Mouse (Mus musculus) liver, adult 2 months (tissue): ENCODE results near the gene Gm39566. TPM values are rescaled to one million over a fixed set of nuclear protein-coding genes. Genes with fewer than 3 reads are reported as not detected.
"Not testable (repeated sequence)": the region's sequence is repeated elsewhere in the genome, so short reads cannot be mapped to it uniquely, and the experiment has no call there.

Experiments used
- DNase-seq: peaks from one replicate; pipeline ENCODE4 v3.0.0-alpha.2; 2011; ENCODE audit warnings: low read depth, low spot score; ENCODE audit errors: extremely low read depth
- H3K27ac ChIP-seq: fragments of 200-500 bp; replicated peaks from 2 replicates; pipeline ENCODE4 v1.5.1; 2012; ENCODE audit warnings: low read depth, mild to moderate bottlenecking, control low read depth, inconsistent platforms, low read length; ENCODE audit not compliant: insufficient read depth
- H3K27me3 ChIP-seq: fragments of 200-500 bp; 2 replicates; pipeline ENCODE4 v1.6.1; 2012; ENCODE audit warnings: mild to moderate bottlenecking, moderate library complexity, low read length, inconsistent platforms; ENCODE audit not compliant: control insufficient read depth, insufficient read depth
- H3K36me3 ChIP-seq: fragments of 200-500 bp; 2 replicates; pipeline ENCODE4 v1.6.1; 2012; ENCODE audit warnings: low read length, inconsistent platforms; ENCODE audit not compliant: control insufficient read depth, insufficient read depth
- H3K4me1 ChIP-seq: fragments of 200-500 bp; 2 replicates; pipeline ENCODE4 v1.6.1; 2011; ENCODE audit warnings: low read length; ENCODE audit not compliant: control insufficient read depth, insufficient read depth
- H3K4me3 ChIP-seq: fragments of 200-500 bp; 2 replicates; pipeline ENCODE4 v1.5.1; 2011; ENCODE audit warnings: low read depth, mild to moderate bottlenecking, control low read depth, low read length, moderate library complexity; ENCODE audit not compliant: insufficient read depth
- H3K79me2 ChIP-seq: fragments of 200-500 bp; 2 replicates; pipeline ENCODE4 v1.6.1; 2012; ENCODE audit warnings: inconsistent platforms, mild to moderate bottlenecking, low read length, moderate library complexity; ENCODE audit not compliant: control insufficient read depth, insufficient read depth
- H3K9ac ChIP-seq: fragments of 200-500 bp; 2 replicates; pipeline ENCODE4 v1.6.1; 2012; ENCODE audit warnings: low read depth, mild to moderate bottlenecking, control low read depth, inconsistent platforms, low read length
- CTCF ChIP-seq: fragments of 200-500 bp; IDR thresholded peaks from 2 replicates; pipeline ENCODE4 v1.5.1; 2011; ENCODE audit warnings: low read depth, low read length, control low read depth
- POLR2A ChIP-seq: fragments of 200-500 bp; IDR thresholded peaks from 2 replicates; pipeline ENCODE4 v1.6.1; 2011; ENCODE audit warnings: low read length, control low read depth; ENCODE audit not compliant: insufficient read depth; ENCODE audit errors: extremely low read depth
- WGBS: fragments of 180-500 bp; shearing (Covaris S2); methylation state at CpG from one replicate; pipeline ENCODE4 v1.1.7; 2018; 5-methylcytosine and 5-hydroxymethylcytosine counted together
- polyA plus RNA-seq: library from polyadenylated mRNA; depleted of rRNA; stranded (reverse); fragments of >200 nt; gene quantifications from 2 replicates; pipeline ENCODE4 v1.2.3, GENCODE M21; 2012; rRNA removed
- total RNA-seq: library from RNA; depleted of rRNA; stranded (reverse); fragments of >200 nt; gene quantifications from 2 replicates; pipeline ENCODE4 v1.2.3, GENCODE M21; 2014; rRNA removed

Gm39566 gene
- total RNA-seq, result not detected in 2 replicates
- polyA plus RNA-seq, result not detected in 2 replicates

DNA sequence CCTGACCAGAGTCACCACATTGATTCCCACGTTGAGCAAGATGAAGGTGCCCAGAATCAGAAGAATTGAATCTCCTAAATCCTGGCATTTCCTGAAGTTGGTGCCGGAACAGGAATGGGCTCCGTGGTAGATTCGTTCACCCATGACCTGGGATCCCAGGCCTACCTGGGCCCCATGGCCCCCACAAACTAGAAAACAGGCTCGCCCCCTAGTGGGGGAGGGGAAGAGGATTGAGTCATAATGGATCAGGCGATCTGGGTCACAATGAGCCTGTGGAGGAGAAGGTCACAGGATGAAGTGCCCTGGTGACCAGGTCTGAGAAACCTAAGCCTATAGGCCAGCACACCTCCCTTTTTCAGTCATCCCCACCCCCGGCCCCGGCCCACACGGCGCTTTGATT lies at the start of gene Gm39566:
TSS of gene Gm39566 (minus strand) at position 144 of the 400 bp plus-strand sequence.
- Histone ChIP-seq H3K9ac (no peak within 1 kb of the TSS), H3K4me1 (no peaks in the 10 kb centered on the region), H3K27me3 (no peaks in the 10 kb centered on the region), H3K27ac (no peak within 1 kb of the TSS), H3K4me3 (no peak within 1 kb of the TSS), H3K36me3 (no peaks in the 10 kb centered on the region), H3K79me2 (no peaks in the 10 kb centered on the region)
- no peak for DNase-seq
- no peak for TF ChIP-seq CTCF
- no peak for TF ChIP-seq POLR2A
- WGBS, result 58% methylated on average over 10 of the region's 10 CpGs

DNA sequence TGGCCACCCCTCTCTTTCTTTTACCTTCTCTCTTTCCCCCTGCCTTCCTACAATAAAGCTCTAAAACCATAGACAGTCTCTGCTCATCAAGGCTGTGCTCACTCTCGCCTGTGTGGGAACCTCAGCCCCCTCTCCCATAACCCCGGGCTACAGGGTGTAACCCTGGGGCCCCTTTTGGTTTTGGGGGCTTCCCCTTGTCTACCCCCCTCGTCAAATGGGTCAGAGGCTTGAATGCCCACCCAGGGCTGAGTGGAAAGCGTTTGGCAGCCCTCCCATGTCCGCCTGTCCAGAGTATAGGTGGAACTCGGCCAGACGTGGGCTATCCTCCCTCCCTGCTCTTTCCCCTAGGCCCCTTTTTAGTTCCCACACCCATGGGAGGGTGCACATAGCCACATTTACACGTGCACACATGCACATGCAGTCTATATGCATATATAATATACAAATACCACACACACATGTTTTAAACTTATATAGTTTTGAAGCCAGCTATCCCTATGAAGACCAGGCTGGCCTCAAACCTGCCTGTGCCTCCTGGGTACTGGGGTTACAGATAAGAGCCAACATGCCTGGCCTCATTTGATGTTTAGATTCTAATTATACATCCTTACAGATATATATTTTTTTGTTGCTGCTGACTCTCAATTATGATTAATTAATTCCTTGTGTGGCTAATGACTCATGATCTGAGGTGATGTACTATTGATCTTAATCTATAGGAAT lies 49.2 kb upstream of the Gm39566 start:
- TF ChIP-seq CTCF (no peak), POLR2A (no peak)
- no peak overlapping the region for H3K9ac ChIP-seq
- H3K36me3 ChIP-seq, result no peaks in the 10 kb centered on the region
- no peaks in the 10 kb centered on the region for H3K27me3 ChIP-seq
- H3K4me1 ChIP-seq, result no peaks in the 10 kb centered on the region
- no peak for DNase-seq
- H3K4me3 ChIP-seq, result no peak overlapping the region
- H3K27ac ChIP-seq, result no peak overlapping the region
- WGBS, result 62% methylated on average over 8 of the region's 8 CpGs
- no peaks in the 10 kb centered on the region for H3K79me2 ChIP-seq

DNA sequence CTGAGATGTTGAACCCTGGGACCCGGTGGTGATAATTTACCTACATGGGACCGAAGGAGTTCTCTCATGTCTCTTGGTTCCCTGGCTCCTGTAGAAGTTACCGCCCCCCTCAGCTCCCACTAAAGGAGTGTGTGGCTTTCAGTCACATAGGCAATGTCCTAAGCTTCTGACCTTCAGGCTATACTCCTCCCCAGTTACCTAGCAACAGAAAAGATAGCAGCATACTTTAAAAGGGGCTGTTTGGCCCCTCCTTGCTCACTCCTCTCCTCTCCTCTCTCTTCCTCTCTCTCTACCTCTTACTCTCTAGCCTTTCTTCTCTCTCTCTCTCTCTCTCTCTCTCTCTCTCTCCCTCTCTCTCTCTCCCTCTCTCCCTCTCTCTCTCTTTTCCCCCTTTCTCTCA lies 48.6 kb upstream of the Gm39566 start:
- 76% methylated on average over 3 of the region's 3 CpGs for WGBS
- not testable (repeated sequence) for H3K27me3 ChIP-seq, H3K4me1 ChIP-seq, H3K36me3 ChIP-seq, H3K9ac ChIP-seq, H3K4me3 ChIP-seq, H3K27ac ChIP-seq, DNase-seq, H3K79me2 ChIP-seq

DNA sequence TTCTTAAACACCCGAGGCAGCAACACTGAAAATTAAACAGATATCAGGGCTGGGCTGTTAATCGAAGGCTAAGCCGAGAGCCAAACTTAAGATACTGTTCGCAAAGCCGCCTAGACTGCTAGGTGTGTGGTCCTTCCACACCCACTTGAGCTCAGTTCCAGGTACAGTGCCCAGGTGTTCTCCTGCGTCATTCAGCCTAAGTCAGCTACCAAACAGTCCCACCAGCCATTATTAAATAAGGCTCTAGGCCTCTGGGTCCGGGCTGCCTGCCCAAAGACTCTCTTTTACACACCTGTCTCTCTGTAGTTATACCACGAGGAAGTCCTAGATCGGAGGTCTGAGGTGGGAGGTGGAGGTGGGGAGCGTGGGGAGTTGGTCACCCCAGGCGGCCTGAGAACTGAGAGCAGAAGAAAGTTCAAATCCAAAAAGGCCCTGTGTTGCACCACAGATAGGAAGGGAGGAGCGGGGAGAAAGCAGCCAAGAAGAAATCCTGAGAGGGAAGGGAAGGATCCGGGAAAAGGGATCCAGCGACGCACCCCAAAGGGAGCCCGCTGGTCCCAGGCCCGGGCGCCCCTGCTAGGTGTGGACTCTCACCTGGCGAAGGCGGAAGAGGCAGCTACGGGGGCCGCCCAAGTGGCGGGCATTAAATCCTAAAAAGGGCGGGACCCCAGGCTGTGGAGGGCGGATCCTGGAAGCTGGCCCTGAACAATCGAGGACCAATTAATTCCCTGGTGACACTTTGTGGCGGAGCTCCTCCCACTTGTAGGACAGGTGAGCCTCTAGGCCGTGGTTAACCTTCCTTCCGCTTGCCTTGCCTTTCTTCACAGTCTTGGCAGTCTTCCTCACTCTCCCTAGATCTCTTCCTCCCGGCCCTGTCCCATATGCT lies 43.3 kb upstream of the Gm39566 start, which contains the start of gene Tnk1:
TSS of gene Tnk1 (minus strand) at position 618 of the 886 bp plus-strand sequence.
- DNase-seq, result no peak
- no peak within 1 kb of the TSS for H3K27ac ChIP-seq
- H3K4me3 ChIP-seq, result no peak within 1 kb of the TSS
- WGBS, result 54% methylated on average over 30 of the region's 30 CpGs
- no peaks in the 10 kb centered on the region for H3K36me3 ChIP-seq
- H3K4me1 ChIP-seq, result no peaks in the 10 kb centered on the region
- no peak within 1 kb of the TSS for H3K9ac ChIP-seq
- H3K27me3 ChIP-seq, result no peaks in the 10 kb centered on the region
- TF ChIP-seq POLR2A (no peak), CTCF (no peak)
- no peaks in the 10 kb centered on the region for H3K79me2 ChIP-seq

DNA sequence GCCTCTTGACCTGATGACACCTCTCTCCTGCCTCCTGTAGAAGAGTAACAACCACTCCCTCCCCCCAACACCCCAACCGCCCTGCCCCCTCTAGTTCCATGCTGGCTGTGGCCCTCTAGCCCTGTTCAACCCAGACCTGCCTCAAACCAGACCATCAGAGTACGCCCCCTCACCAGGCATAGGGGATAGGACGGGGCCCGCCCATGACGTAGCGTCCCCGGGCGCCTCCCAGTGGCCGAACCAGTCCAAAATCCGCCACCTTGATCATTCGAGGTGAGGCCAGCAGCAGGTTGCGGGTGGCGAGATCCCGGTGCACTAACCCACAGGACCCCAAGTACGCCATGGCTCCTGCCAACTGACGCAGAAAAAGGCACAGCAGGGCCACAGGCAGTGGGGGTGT lies 40.2 kb upstream of the Gm39566 start:
- no peak for DNase-seq

DNA sequence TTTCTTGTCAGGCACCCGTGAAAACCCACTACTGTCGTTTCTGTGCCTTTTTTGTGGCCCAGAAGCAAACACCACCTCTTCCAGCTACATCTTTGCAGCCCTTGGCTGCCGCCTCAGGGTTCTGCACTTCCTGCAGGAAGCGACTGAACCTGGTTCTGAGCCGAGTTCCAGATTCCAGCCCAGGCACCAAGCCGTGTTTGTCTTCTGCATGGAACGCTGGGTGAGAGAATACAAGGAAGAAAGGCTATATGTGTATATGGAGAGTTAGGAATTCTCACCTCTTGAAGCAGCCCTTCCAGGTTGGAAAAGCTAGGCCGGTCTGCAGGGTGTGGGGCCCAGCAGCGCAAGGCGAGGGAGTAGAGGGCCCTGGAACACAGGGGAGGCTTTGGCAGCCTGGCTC lies 39.6 kb upstream of the Gm39566 start:
- 81% methylated on average over 10 of the region's 10 CpGs for WGBS
- H3K4me3 ChIP-seq, result no peak overlapping the region
- H3K9ac ChIP-seq, result no peak overlapping the region

More for the DNA sequence above, 40.2 kb upstream of the Gm39566 start:
- Histone ChIP-seq H3K4me3 (no peak overlapping the region), H3K79me2 (no peaks in the 10 kb centered on the region), H3K27ac (no peak overlapping the region), H3K27me3 (no peaks in the 10 kb centered on the region), H3K9ac (no peak overlapping the region), H3K4me1 (no peaks in the 10 kb centered on the region), H3K36me3 (no peaks in the 10 kb centered on the region; the same call in 1 of the 2 replicates)
- TF ChIP-seq POLR2A (no peak), CTCF (peak; percentile 51)
- WGBS, result 52% methylated on average over 16 of the region's 16 CpGs

More for the DNA sequence above, 39.6 kb upstream of the Gm39566 start:
- no peaks in the 10 kb centered on the region for H3K4me1 ChIP-seq
- no peaks in the 10 kb centered on the region for H3K79me2 ChIP-seq
- TF ChIP-seq CTCF (no peak), POLR2A (no peak)
- H3K27ac ChIP-seq, result no peak overlapping the region
- H3K36me3 ChIP-seq, result no peaks in the 10 kb centered on the region; the same call in 1 of the 2 replicates
- no peaks in the 10 kb centered on the region for H3K27me3 ChIP-seq
- DNase-seq, result no peak
